Mouse (Mus musculus) bone marrow, adult 2 months (tissue): Measurements from ENCODE around the gene Zfp276.

ENCODE experiments used
- CTCF ChIP-seq: fragments of 200-500 bp; IDR thresholded peaks from 2 replicates; pipeline ENCODE4 v1.5.1; 2011; ENCODE audit warnings: low read length, control low read depth; ENCODE audit not compliant: control insufficient read depth, insufficient read depth
- POLR2A ChIP-seq: fragments of 200-500 bp; IDR thresholded peaks from 2 replicates; pipeline ENCODE4 v1.6.1; 2011; ENCODE audit warnings: low read depth, mild to moderate bottlenecking, control low read depth, low read length, borderline replicate concordance; ENCODE audit not compliant: control insufficient read depth

DNA sequence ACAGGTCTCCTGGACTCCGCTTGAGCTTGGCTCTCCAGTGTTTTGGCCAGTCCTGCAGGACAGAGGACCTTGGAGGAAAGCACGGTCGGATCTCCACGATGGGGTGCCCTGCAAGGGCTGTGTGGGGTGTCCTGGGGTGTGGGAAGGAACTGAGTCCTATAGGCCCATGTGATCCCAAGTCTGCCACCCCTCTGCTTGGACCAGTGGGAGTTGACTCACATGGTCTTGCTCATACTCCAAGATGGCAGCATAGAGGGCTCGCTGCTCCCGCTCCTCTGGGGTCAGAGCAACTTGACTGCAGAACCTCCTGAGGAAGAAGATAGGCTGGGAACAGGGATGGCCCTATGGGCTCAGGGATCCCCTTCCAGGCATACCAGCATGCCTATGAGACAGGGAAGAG, 6.2 kb upstream of the Zfp276 start:
- TF ChIP-seq POLR2A: no peak
- no peak for TF ChIP-seq CTCF
